Mouse (Mus musculus): Measurements from ENCODE around the gene Kcnmb1.

DNA sequence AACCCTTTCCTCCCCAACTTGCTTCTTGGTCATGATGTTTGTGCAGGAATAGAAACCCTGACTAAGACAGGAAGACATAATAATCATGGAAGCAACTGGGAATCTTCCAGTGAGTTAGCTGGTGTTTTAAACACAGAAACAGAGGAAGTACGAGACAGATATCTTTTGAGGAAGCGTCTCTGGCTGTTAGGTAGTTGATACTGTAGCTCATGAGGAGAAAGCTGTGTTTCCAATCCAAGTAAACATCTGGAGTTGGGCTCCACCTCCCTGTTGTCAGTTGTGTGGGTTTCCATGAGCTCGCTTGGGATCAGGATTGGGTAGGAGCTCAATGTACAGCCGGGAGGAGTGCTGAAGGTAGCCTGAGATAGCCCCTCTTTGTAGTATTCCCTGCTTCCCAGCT is 16.3 kb upstream of the Kcnmb1 start:
- TF ChIP-seq CTCF (IDR thresholded peaks at IDR 0.05; ENCODE audit: extremely low read depth, insufficient read depth, insufficient read length, insufficient replicate concordance) (no peak), POLR2A (IDR thresholded peaks at IDR 0.05; ENCODE audit: low read depth, low read length) (no peak)
